Mouse (Mus musculus): Measurements from ENCODE around the gene Tmem14c. TPM values are rescaled to one million over a fixed set of nuclear protein-coding genes. Genes with fewer than 3 reads are reported as not detected.

Tmem14c gene
- polyA plus RNA-seq, 1 experiment = 304 TPM

DNA sequence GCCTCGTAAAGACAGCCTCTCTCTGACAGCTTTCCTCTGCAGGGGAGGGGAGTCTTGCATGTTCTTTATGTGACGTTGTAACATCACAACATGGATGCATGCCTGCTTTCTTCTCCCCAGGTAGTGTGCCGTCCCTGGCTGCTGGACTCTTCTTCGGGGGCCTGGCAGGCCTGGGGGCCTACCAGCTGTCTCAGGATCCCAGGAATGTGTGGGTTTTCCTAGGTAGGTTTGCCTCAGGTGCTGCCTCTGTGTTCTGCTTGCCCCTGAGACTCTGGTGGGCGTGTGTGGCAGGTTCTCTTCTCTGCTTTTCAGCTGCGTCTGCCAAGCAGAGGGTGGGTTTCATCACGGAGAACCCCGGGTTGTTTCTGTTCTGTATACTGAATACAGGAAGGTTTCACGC is 2.1 kb downstream of the Tmem14c start:
- TF ChIP-seq CTCF (IDR thresholded peaks at IDR 0.05; ENCODE audit: control insufficient read depth, insufficient read depth, low read length) = no peak
- TF ChIP-seq POLR2A (IDR thresholded peaks at IDR 0.05; ENCODE audit: borderline replicate concordance, control insufficient read depth, low read depth, low read length) = no peak
- Histone ChIP-seq H3K4me1 (ENCODE audit: control insufficient read depth, insufficient read depth, low read length) (peaks cover 3% of the 10 kb centered on the region; the same call in 1 of the 2 replicates), H3K4me3 (replicated peaks; ENCODE audit: control insufficient read depth, low read depth, low read length) (peak overlapping the region; percentile 59), H3K27ac (ENCODE audit: control insufficient read depth, insufficient read depth, low read depth, low read length, poor library complexity) (peak overlapping the region; percentile 81)
- WGBS = 62% methylated on average over 9 of the region's 9 CpGs

DNA sequence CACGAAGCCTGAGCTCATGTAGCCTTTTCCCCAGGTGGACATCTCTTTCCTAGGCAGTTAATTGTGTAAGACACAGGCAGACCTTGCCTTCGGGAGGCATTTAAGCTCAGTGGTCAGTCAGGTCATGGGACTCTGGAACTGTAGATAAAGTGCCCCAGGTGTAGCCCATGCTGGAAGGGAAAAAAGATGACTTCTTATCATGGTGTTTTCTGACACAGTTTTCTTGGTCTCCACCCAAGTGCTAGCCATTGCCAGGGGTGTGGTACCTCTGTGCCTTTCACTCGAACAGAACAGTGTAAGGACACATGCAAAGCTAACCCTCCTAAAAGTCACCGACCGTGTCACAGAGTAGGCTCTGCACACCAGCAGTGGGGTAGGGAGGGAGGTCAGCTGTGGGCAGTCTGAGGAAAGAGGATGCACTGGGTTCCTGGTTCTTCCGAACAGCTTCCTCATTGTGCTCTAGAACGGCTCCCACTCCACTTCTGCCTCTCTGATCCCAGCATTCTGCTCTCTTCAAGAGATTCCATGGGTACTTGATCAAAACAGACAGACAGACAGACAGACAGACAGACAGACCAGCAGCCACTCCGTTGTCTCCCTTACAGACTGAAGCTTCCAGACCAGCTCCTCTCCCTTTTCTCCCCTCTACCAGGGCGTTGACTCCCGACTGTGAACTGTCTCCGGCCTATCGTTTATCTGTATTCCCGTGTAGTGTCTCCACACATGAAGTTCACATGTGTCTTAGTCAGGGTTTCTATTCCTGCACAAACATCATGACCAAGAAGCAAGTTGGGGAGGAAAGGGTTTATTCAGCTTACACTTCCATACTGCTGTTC is 2.9 kb downstream of the Tmem14c start:
- H3K27ac ChIP-seq (ENCODE audit: control insufficient read depth, insufficient read depth, low read depth, low read length, poor library complexity) = peak overlapping the region; percentile 81
- TF ChIP-seq POLR2A (IDR thresholded peaks at IDR 0.05; ENCODE audit: borderline replicate concordance, control insufficient read depth, low read depth, low read length) (no peak), CTCF (IDR thresholded peaks at IDR 0.05; ENCODE audit: control insufficient read depth, insufficient read depth, low read length) (no peak)
- WGBS = 58% methylated on average over 13 of the region's 13 CpGs
- H3K4me3 ChIP-seq (replicated peaks; ENCODE audit: control insufficient read depth, low read depth, low read length) = peak overlapping the region; percentile 59
- H3K4me1 ChIP-seq (ENCODE audit: control insufficient read depth, insufficient read depth, low read length) = peaks cover 3% of the 10 kb centered on the region; the same call in 1 of the 2 replicates

DNA sequence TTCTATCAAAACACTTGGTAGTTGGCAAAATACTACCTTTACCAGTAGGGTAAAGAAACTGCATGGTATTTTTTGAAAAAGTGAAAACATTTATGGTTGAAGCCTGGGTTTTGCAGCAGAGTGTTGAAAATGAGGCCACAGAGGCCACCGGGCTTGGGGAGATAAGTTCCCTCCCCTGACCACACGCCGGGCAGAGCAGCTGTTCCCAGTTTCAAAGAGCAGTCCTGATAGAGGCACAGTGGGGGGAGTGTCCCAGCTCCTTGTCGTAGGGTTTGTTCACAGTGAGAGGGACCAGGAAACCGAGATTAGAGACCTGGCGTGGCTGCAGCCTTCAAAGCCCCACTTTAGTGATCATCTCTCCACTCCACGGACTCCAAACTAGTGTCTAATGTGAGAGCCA is 4.4 kb downstream of the Tmem14c start:
- Histone ChIP-seq H3K27ac (ENCODE audit: control insufficient read depth, insufficient read depth, low read depth, low read length, poor library complexity) (0 out of 2 replicates have a peak overlapping the region, but pooled peaks have one; percentile 24), H3K4me3 (replicated peaks; ENCODE audit: control insufficient read depth, low read depth, low read length) (no peak overlapping the region), H3K4me1 (ENCODE audit: control insufficient read depth, insufficient read depth, low read length) (peaks cover 3% of the 10 kb centered on the region; the same call in 1 of the 2 replicates)
- WGBS = 54% methylated on average over 7 of the region's 7 CpGs
- TF ChIP-seq CTCF (IDR thresholded peaks at IDR 0.05; ENCODE audit: control insufficient read depth, insufficient read depth, low read length) (no peak), POLR2A (IDR thresholded peaks at IDR 0.05; ENCODE audit: borderline replicate concordance, control insufficient read depth, low read depth, low read length) (no peak)

DNA sequence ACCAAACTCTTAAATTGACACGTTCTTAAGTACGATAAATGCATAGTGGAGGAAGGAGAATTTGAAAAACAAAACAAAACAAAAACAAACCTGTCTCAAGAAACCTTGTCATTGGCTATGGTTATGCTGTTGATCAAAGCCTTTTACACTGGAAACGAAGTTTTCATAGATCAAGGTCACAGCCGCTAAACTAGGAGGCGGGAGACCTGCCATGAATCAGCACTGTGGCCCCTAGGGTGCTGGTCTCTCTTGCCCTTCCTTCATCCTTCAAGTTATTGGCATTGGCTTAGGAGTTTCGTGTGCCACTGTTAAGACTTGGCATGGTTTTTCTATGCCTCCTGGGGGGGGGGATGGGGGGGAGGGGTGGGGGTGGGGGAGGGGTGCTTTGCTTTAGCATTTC is 5.5 kb downstream of the Tmem14c start:
- 83% methylated on average over 6 of the region's 6 CpGs for WGBS
- no peak for TF ChIP-seq POLR2A (IDR thresholded peaks at IDR 0.05; ENCODE audit: borderline replicate concordance, control insufficient read depth, low read depth, low read length)
- no peak for TF ChIP-seq CTCF (IDR thresholded peaks at IDR 0.05; ENCODE audit: control insufficient read depth, insufficient read depth, low read length)
- H3K27ac ChIP-seq (ENCODE audit: control insufficient read depth, insufficient read depth, low read depth, low read length, poor library complexity) = no peak overlapping the region
- no peak overlapping the region for H3K4me3 ChIP-seq (replicated peaks; ENCODE audit: control insufficient read depth, low read depth, low read length)
- H3K4me1 ChIP-seq (ENCODE audit: control insufficient read depth, insufficient read depth, low read length) = peaks cover 3% of the 10 kb centered on the region; the same call in 1 of the 2 replicates

DNA sequence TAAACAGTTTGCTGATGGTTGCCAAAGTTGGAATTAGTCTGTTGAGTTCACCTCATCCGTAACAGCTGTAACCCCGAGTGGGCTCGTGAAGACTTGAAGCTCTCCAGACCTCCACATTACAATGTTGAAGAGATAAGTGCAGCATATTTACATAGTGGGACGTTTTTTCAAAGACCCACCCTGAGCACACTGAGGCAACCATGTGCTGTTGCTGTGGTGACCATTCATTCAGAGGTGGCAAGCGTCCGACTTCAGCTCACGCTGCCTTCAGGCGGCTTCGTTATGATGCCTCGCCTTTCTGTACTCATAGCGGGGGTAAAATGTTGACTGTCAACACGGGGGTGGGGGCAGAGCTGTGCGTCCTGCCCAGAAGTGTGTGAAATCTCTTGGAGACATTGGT is 6.0 kb downstream of the Tmem14c start:
- TF ChIP-seq POLR2A (IDR thresholded peaks at IDR 0.05; ENCODE audit: borderline replicate concordance, control insufficient read depth, low read depth, low read length) (no peak), CTCF (IDR thresholded peaks at IDR 0.05; ENCODE audit: control insufficient read depth, insufficient read depth, low read length) (no peak)
- Histone ChIP-seq H3K27ac (ENCODE audit: control insufficient read depth, insufficient read depth, low read depth, low read length, poor library complexity) (no peak overlapping the region), H3K4me1 (ENCODE audit: control insufficient read depth, insufficient read depth, low read length) (peaks cover under 1% of the 10 kb centered on the region; the same call in 1 of the 2 replicates), H3K4me3 (replicated peaks; ENCODE audit: control insufficient read depth, low read depth, low read length) (no peak overlapping the region)
- WGBS = 93% methylated on average over 13 of the region's 13 CpGs

DNA sequence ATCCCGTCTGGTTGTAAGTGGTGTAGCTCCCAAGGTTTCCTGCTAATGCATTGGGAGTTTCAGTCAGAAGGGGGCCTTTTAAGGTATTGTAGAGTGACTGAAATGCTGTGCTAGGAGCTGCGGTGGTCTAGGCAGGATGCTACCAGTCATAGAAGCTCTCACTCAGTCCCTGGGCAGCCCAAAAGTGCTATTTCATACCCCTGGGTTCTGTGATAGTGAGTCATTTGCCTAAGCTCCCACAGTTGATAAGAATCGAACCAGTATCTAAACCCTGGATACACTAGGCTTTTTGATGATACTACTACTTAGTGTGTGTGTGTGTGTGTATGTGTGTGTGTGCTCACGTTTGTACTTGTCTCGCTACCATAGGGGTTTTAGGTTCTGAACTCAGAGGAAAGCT is 14.0 kb downstream of the Tmem14c start:
- Histone ChIP-seq H3K4me3 (replicated peaks; ENCODE audit: control insufficient read depth, low read depth, low read length) (no peak overlapping the region), H3K27ac (ENCODE audit: control insufficient read depth, insufficient read depth, low read depth, low read length, poor library complexity) (no peak overlapping the region), H3K4me1 (ENCODE audit: control insufficient read depth, insufficient read depth, low read length) (no peaks in the 10 kb centered on the region)
- no peak for TF ChIP-seq CTCF (IDR thresholded peaks at IDR 0.05; ENCODE audit: control insufficient read depth, insufficient read depth, low read length)
- no peak for TF ChIP-seq POLR2A (IDR thresholded peaks at IDR 0.05; ENCODE audit: borderline replicate concordance, control insufficient read depth, low read depth, low read length)
- WGBS = 66% methylated on average over 5 of the region's 5 CpGs

DNA sequence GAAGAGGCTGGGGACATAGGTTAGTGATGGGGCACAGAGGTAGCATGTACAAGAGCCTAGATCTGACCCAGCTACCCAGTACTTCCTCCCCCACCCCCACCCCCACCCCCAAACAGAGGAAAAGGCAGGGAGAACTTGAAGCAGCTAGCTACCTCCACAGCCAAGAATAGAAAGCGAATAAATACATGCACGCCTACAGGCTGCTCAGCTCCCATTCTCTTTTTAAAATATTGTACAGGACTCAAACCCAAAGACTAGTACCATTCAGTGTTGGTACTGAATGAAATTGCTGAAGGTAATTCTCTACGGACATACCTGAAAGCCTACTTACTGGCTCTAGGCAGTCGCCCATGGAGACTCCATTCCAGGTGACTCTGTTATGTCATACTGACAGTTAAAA is 26.4 kb downstream of the Tmem14c start:
- Histone ChIP-seq H3K4me3 (replicated peaks; ENCODE audit: control insufficient read depth, low read depth, low read length) (no peak overlapping the region), H3K4me1 (ENCODE audit: control insufficient read depth, insufficient read depth, low read length) (no peaks in the 10 kb centered on the region; the same call in 1 of the 2 replicates), H3K27ac (ENCODE audit: control insufficient read depth, insufficient read depth, low read depth, low read length, poor library complexity) (no peak overlapping the region)
- 65% methylated on average over 4 of the region's 4 CpGs for WGBS
- TF ChIP-seq POLR2A (IDR thresholded peaks at IDR 0.05; ENCODE audit: borderline replicate concordance, control insufficient read depth, low read depth, low read length) (no peak), CTCF (IDR thresholded peaks at IDR 0.05; ENCODE audit: control insufficient read depth, insufficient read depth, low read length) (no peak)

DNA sequence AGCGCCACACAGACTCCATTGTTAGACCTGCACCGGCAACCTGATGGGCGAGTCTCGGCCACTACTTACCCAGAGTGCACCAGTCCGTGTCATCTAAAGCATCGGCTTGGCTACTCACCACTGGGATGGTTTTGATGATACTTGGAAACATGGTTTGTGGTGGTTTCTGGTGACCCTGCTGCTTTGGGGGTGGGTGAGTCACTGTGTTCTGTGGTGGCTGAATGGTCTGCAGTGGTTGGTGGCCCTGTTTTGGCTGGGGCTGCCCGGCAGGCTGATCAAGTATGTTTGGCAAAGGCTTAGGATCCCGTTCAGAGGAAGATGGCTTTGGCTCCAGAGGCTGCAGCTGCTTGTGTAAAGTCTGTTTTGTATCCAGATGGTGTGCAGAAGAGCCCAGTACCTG is 29.8 kb downstream of the Tmem14c start:
- whole genome bisulfite sequencing = 88% methylated on average over 8 of the region's 8 CpGs
- Histone ChIP-seq H3K27ac (ENCODE audit: control insufficient read depth, insufficient read depth, low read depth, low read length, poor library complexity) (no peak overlapping the region), H3K4me1 (ENCODE audit: control insufficient read depth, insufficient read depth, low read length) (no peaks in the 10 kb centered on the region; the same call in 1 of the 2 replicates), H3K4me3 (replicated peaks; ENCODE audit: control insufficient read depth, low read depth, low read length) (no peak overlapping the region)
- no peak for TF ChIP-seq POLR2A (IDR thresholded peaks at IDR 0.05; ENCODE audit: borderline replicate concordance, control insufficient read depth, low read depth, low read length)
- TF ChIP-seq CTCF (IDR thresholded peaks at IDR 0.05; ENCODE audit: control insufficient read depth, insufficient read depth, low read length) = no peak

All from bone marrow, adult 2 months (tissue).